Mouse (Mus musculus): Measurements from ENCODE around the gene Nedd9.

GRCm38 (mm10) chr13:41334641-41335000 is 152.5 kb downstream of the Nedd9 start:
- TF ChIP-seq MAFK (IDR thresholded peaks at IDR 0.05; ENCODE audit: insufficient read depth, low read depth, low read length) (no peak), HCFC1 (IDR thresholded peaks at IDR 0.05; ENCODE audit: borderline replicate concordance, insufficient read depth, low read length) (no peak)

Measured in ES-E14 (cell line).